Mouse (Mus musculus) adrenal gland, postnatal 25 days (tissue): ENCODE data around the gene Rps6ka6. TPM values are rescaled to one million over a fixed set of nuclear protein-coding genes. Genes with fewer than 3 reads are reported as not detected.

ENCODE experiments used
- DNase-seq: peaks from one replicate; pipeline ENCODE4 v3.0.0; 2021; ENCODE audit warnings: mixed read lengths
- long read RNA-seq: library from polyadenylated mRNA; stranded (forward); transcript quantifications from one replicate; pipeline ENCODE4 v2.0.0, GENCODE M21; 2021
- total RNA-seq: library from RNA; stranded (reverse); gene quantifications from 2 replicates; pipeline ENCODE4 v1.2.3, GENCODE M21; 2021

Gene Rps6ka6
- 1.1 and 2.2 TPM in 2 replicates for total RNA-seq
- long read RNA-seq, full-length matches to known transcripts, result 1 of 2 reads
- long read RNA-seq, partial matches to known transcripts, result 0 of 2 reads
- long read RNA-seq, other reads (novel, unspliced or antisense), result 1 of 2 reads

GRCm38 (mm10) chrX:111537859-111538258 is at the start of gene Rps6ka6:
Rps6ka6 (minus strand) TSS chrX:111537959.
- DNase-seq, result no peak

GRCm38 (mm10) chrX:111577044-111577443 is 39.3 kb upstream of the Rps6ka6 start:
- DNase-seq, result no peak

- no peak for DNase-seq
Measured at GRCm38 (mm10) chrX:111518206-111518605, 19.6 kb downstream of the Rps6ka6 start.

GRCm38 (mm10) chrX:111463565-111464093 is 74.1 kb downstream of the Rps6ka6 start:
- no peak for DNase-seq

- peak; percentile 51 for DNase-seq
Measured at GRCm38 (mm10) chrX:111462833-111463564, 74.8 kb downstream of the Rps6ka6 start.

GRCm38 (mm10) chrX:111462495-111462832 is 75.3 kb downstream of the Rps6ka6 start:
- DNase-seq, result peak; percentile 2

GRCm38 (mm10) chrX:111462092-111462491 is 75.7 kb downstream of the Rps6ka6 start:
- DNase-seq, result no peak

GRCm38 (mm10) chrX:111460166-111460565 is 77.6 kb downstream of the Rps6ka6 start:
- DNase-seq, result no peak

GRCm38 (mm10) chrX:111436571-111436970 is 101.2 kb downstream of the Rps6ka6 start:
- no peak for DNase-seq

- DNase-seq, result no peak
Measured at GRCm38 (mm10) chrX:111414775-111415174, 123.0 kb downstream of the Rps6ka6 start.

GRCm38 (mm10) chrX:111404816-111405215 is 132.9 kb downstream of the Rps6ka6 start:
- DNase-seq, result no peak

GRCm38 (mm10) chrX:111377020-111377419 is 160.7 kb downstream of the Rps6ka6 start:
- no peak for DNase-seq

- DNase-seq, result no peak
Measured at GRCm38 (mm10) chrX:111374177-111374576, 163.6 kb downstream of the Rps6ka6 start.

Other genes starting within 250 kb of the Rps6ka6 start
- gene Hdx, start 159.1 kb upstream of the Rps6ka6 start, total RNA-seq, result 0.85 and 1.3 TPM in 2 replicates